Mouse (Mus musculus) heart, postnatal 25 days (tissue): Measurements from ENCODE around the gene Ubr1. TPM values are rescaled to one million over a fixed set of nuclear protein-coding genes. Genes with fewer than 3 reads are reported as not detected.
A peak's percentile ranks its signal among the peaks of the same experiment; 100 is the strongest.
"Not testable (repeated sequence)": the region's sequence is repeated elsewhere in the genome, so short reads cannot be mapped to it uniquely, and the experiment has no call there.

Experiments
- DNase-seq: peaks from one replicate; pipeline ENCODE4 v3.0.0; 2022; ENCODE audit warnings: low spot score
- intact Hi-C: fragments of 180-260 bp; cut with DNase I; formaldehyde crosslinking; loops from one replicate; pipeline ENCODE4 v1.15.1; 2025
- total RNA-seq, 2 experiments: library from RNA; stranded (reverse); gene quantifications; 2 replicates each; pipeline ENCODE4 v1.2.3; 2021

Gene Ubr1
- total RNA-seq, 2 experiments from 2014 or later, result 21.6 to 22.1 TPM

GRCm38 (mm10) chr2:120976990-120977925, 6.7 kb upstream of the Ubr1 start, which contains the start of gene Tmem62:
Gene Tmem62, plus strand, starts transcription at chr2:120977017.
- intact Hi-C loops, result no loop called here
- peak; percentile 49 for DNase-seq

DNA sequence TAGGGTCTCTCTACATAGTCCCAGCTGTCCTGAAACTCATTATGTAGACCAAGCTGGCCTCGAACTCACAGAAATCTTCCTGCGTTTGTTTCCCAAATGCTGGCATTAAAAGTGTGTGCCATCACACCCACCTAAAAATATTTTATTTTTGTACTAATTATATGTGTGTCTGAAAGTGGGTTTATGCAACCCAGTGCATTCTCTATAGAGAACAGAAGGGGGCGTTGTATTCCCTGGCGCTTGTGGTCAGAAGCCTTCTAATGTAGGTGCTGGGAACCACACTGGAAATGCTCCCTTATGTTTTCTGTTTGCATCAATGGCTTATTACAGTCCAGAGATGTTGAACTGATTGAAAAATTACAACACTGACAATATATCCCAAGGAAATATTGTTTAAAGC, 5.8 kb upstream of the Ubr1 start:
- no peak for DNase-seq
- intact Hi-C loops, result no loop called here

GRCm38 (mm10) chr2:120972964-120973363, 2.4 kb upstream of the Ubr1 start:
- intact Hi-C loops, result no loop called here
- no peak for DNase-seq

DNA sequence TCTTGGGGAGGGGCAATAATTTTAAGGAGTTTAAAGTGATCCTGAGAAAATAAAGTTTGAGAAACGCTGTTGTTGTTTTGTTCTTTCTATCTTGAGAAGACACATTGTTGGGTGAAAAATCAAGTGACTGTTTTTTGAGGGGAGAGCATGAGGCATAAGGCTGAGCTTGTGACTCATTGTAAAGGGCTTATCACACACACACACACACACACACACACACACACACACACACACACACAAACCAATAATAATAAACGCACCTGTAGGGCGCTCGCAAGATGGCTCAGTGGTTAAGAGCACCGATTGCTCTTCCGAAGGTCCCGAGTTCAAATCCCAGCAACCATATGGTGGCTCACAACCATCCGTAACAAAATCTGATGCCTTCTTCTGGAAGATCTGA, 1.7 kb upstream of the Ubr1 start:
- DNase-seq, intact Hi-C loops: not testable (repeated sequence)

GRCm38 (mm10) chr2:120971766-120972165, 1.3 kb upstream of the Ubr1 start:
- intact Hi-C loops, result no loop called here
- DNase-seq, result no peak

- intact Hi-C loops, result no loop called here
Observed at GRCm38 (mm10) chr2:120970045-120970539, 423 bp downstream of the Ubr1 start.

GRCm38 (mm10) chr2:120965486-120965885, 5.0 kb downstream of the Ubr1 start:
- intact Hi-C loops, result no loop called here

More at GRCm38 (mm10) chr2:120970045-120970539, 423 bp downstream of the Ubr1 start:
- no peak for DNase-seq

DNA sequence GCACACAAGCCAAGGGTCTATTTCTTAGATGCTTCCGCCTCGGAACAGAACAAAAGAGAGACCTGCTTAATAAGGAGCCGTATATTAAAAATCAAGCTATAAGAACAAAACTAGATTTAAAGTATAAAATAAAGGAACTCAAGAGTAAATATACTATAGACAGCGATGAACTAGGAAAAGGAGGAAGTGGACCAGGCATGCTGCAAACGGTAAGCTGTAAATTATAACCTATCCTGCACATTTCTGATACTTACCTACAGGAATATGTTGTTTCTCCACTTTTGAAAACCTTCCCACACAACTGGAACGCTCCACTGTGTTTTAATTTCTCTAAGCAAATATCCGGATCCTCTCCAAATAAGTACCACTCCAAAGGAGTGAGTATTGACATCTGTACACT, 7.4 kb downstream of the Ubr1 start:
- DNase-seq, result no peak
- intact Hi-C loops, result no loop called here

More at GRCm38 (mm10) chr2:120965486-120965885, 5.0 kb downstream of the Ubr1 start:
- no peak for DNase-seq

GRCm38 (mm10) chr2:120960261-120960660, 10.3 kb downstream of the Ubr1 start:
- intact Hi-C loops, result no loop called here
- no peak for DNase-seq

GRCm38 (mm10) chr2:120959827-120960226, 10.7 kb downstream of the Ubr1 start:
- DNase-seq, result no peak
- intact Hi-C loops, result no loop called here

DNA sequence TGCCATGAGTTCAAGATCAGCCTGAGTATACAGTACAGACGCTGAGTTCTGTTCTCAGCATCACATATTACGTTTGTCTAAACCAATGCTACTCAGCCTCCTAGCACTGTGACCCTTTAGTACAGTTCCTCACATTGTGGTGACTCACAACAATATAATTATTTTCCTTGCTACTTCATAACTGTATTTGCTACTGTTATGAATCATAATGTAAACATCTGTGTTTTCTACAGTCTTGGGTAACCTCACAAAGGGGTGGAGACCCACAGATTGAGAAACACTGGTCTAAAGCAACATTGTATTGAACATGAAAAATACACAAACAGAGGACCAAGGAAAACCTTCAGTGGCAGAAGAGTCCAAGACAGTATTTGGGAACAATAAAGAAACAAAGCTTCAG, 11.2 kb downstream of the Ubr1 start:
- DNase-seq, result no peak
- intact Hi-C loops, result no loop called here

DNA sequence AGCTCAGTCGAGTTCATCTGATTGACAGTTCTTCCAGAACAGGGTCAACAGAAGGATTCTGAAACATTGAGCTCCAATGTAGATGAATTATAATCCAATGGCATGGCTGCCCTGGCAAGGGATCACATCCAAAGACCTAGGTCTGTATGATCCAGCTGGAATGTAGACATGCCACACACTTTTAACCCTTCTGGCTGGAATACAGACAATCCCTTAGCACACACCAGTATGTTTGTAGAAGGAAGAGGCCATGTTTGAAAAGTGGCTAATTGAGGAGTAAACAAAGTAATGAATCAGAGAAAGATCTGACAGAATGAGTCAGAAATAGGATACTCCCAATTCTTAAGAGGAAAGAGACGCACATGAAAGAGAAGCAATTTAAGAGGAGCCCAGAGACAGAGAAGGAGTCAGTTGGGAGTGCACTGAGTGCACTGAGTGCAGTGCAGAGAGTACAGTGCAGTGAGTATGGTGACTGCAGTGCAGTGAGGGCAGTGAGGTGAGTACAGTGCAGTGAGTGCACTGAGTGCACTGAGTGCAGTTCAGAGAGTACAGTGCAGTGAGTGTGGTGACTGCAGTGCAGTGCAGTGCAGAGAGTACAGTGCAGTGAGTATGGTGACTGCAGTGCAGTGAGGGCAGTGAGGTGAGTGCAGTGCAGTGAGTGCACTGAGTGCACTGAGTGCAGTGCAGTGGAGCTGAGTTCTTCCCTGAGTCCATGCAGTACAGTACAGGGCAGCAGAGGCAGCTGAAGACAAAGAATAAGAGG, 18.2 kb downstream of the Ubr1 start:
- DNase-seq, result no peak
- intact Hi-C loops, result no loop called here

DNA sequence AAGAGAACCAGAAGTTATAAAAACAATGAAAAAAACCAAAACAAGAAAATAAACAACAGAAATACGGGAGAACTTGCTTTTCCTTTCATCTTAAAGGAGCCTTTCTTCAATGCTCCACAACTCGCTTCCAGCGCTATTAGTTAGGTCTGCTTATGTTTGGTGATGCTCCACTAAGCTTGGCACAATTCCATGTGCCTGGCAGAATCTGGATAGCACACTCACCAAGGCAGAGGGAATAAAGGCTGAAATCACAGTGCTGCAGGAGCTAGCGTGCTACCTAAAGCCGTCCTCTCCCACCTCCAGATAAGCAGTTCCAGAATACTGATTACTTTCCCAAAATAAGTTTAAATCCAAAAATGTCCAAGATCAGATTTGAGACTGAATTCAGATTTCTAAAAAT, 19.3 kb downstream of the Ubr1 start:
- intact Hi-C loops, result no loop called here
- DNase-seq, result no peak

DNA sequence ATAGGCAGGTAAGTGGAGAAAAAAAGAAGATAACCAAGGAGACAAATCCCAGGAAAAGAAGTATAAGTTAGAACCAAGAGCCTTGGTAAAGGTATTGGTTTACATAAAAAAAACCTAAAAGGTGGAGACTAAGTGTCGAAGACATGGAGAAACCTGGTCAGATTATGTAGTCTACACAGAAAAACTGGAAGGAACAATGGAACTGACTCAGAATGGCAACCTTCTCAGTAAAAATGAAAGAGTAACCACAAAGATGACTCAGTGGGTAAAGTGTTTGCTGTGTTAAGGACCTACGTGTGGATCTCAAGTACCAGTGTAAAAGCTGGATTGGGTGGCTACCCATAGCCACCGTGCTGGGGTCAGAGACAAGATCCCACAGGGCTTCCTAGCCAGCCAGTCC, 37.5 kb downstream of the Ubr1 start:
- intact Hi-C loops, result no loop called here
- no peak for DNase-seq

GRCm38 (mm10) chr2:120909556-120909955, 61.0 kb downstream of the Ubr1 start:
- no peak for DNase-seq
- intact Hi-C loops, result loop anchor here (5.0 kb wide), 1 partner anchor 38 kb away; no protein-coding TSS in a partner anchor

- intact Hi-C loops, result no loop called here
Observed at GRCm38 (mm10) chr2:120896361-120896760, 74.2 kb downstream of the Ubr1 start.

DNA sequence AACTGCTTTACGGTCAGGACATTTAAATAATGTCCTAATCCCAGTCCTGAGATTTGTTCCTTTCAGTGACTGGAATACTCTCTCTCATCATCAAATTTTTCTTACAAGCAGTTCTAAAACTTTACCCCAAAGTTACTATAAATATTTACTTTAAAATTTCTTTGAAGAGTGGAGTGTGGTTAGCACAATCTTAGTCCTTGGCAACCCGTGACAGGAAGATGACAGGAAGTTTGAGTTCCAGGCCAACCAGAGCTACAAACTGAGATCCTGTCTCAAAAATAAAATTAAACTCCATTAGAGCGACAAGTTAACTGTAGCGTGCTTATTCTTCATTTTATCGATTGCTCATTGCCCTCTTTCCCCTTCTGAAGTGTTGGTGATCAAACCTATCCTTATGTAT, 82.9 kb downstream of the Ubr1 start:
- intact Hi-C loops, result no loop called here
- DNase-seq, result no peak

More at GRCm38 (mm10) chr2:120896361-120896760, 74.2 kb downstream of the Ubr1 start:
- no peak for DNase-seq

DNA sequence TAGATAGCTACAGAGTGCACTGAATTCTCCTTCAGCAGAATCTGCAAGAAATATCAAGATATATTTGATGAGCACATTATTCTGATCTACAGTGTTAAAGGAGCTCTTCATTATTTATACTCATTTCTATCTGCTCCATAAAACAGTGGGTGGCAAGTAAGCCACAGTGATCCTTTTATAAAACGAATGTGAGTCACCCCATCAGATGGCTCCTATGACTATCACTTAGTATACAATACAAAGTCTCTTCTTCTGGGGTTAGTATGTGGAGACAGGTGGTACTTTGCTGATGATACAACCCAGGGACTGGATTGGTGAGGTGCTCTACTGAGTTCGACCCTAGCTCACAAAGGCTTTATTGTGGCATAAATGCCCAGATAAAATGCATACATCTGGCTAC, 97.3 kb downstream of the Ubr1 start:
- DNase-seq, result no peak
- intact Hi-C loops, result no loop called here

- DNase-seq, result no peak
- intact Hi-C loops, result no loop called here
Observed at GRCm38 (mm10) chr2:120871447-120872336, 98.8 kb downstream of the Ubr1 start.

- no peak for DNase-seq
- intact Hi-C loops, result loop anchor here (2.0 to 5.0 kb wide), 2 partner anchors 140 to 389 kb away; no protein-coding TSS in a partner anchor
Observed at GRCm38 (mm10) chr2:120867336-120867735, 103.2 kb downstream of the Ubr1 start.
